Mouse (Mus musculus): ENCODE results near the gene Cldn34c4. TPM values are rescaled to one million over a fixed set of nuclear protein-coding genes. Genes with fewer than 3 reads are reported as not detected.

The Cldn34c4 gene
- polyA plus RNA-seq (2014; fragmentation: Illumina TruSeq; extraction: RNeasy Lipid Tissue Mini Kit (QIAGEN cat#74804); ENCODE audit: low read depth, low replicate concordance): not detected

DNA sequence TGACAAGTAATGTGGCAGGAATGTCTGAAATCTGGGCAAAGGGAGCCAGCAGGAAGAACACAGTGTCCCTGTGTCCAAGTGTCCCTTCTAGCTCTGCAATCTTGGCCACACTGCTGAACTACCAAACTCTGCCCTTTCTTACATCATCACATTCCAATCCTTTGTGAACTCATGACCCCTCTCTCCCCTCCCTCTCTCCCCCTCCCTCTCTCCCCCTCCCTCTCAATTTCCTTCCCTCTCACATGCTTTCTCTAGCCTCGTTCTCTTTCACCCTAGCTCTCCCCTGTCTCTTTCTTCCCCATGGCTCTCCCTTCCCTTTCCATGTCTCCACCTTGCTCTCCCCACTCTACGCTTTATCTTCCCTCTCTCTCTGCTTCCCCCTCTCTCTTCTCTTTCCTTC, at the start of gene Cldn34c4:
Cldn34c4 (minus strand) TSS at position 101 of the 400 bp plus-strand sequence.

All from heart, adult 10 weeks (tissue).